Mouse (Mus musculus) neural tube, embryonic 15.5 days (tissue): ENCODE measurements around the gene Acvrl1. TPM values are rescaled to one million over a fixed set of nuclear protein-coding genes. Genes with fewer than 3 reads are reported as not detected.
"Not testable (repeated sequence)": the region's sequence is repeated elsewhere in the genome, so short reads cannot be mapped to it uniquely, and the experiment has no call there.

Source experiments
- ATAC-seq: fragments of 200-750 bp; cut with Nextera tagmentation; 2 replicates; pipeline ENCODE4 v1.8.0; 2017; ENCODE audit warnings: mild to moderate bottlenecking, moderate TSS enrichment, moderate library complexity; ENCODE audit not compliant: low FRiP score
- H3K27ac ChIP-seq: fragments of 300-500 bp; sonication (generic); replicated peaks from 2 replicates; pipeline ENCODE4 v1.5.1; 2015; ENCODE audit warnings: mild to moderate bottlenecking, inconsistent platforms
- H3K27me3 ChIP-seq: fragments of 300-500 bp; sonication (generic); replicated peaks from 2 replicates; pipeline ENCODE4 v1.6.1; 2015; ENCODE audit warnings: inconsistent platforms
- H3K36me3 ChIP-seq: fragments of 300-500 bp; sonication (generic); 2 replicates; pipeline ENCODE4 v1.6.1; 2015; ENCODE audit warnings: inconsistent platforms
- H3K4me1 ChIP-seq: fragments of 300-500 bp; sonication (generic); 2 replicates; pipeline ENCODE4 v1.6.1; 2015; ENCODE audit warnings: inconsistent platforms
- H3K4me2 ChIP-seq: fragments of 300-500 bp; sonication (generic); 2 replicates; pipeline ENCODE4 v1.6.1; 2015; ENCODE audit warnings: inconsistent platforms, mild to moderate bottlenecking, moderate library complexity
- H3K4me3 ChIP-seq: fragments of 300-500 bp; sonication (generic); replicated peaks from 2 replicates; pipeline ENCODE4 v1.5.1; 2015; ENCODE audit warnings: mild to moderate bottlenecking, inconsistent platforms
- H3K9ac ChIP-seq: fragments of 300-500 bp; sonication (generic); replicated peaks from 2 replicates; pipeline ENCODE4 v1.6.1; 2015; ENCODE audit warnings: mild to moderate bottlenecking, inconsistent platforms
- H3K9me3 ChIP-seq: fragments of 300-500 bp; sonication (generic); replicated peaks from 2 replicates; pipeline ENCODE4 v1.6.1; 2016; ENCODE audit warnings: inconsistent platforms
- WGBS: fragments of 180-500 bp; shearing (Covaris S2); methylation state at CpG from one replicate; pipeline ENCODE4 v1.1.7; 2015; ENCODE audit warnings: mixed read lengths; 5-methylcytosine and 5-hydroxymethylcytosine counted together
- polyA plus RNA-seq: library from polyadenylated mRNA; unstranded; fragments of >200 nt; fragmentation: Nextera tagmentation; extraction: Ambion mirVana; gene quantifications from 2 replicates; pipeline ENCODE4 v1.2.1, GENCODE M21; 2015

The Acvrl1 gene
- polyA plus RNA-seq, 1 experiment from 2014 or later = 9.5 TPM

- WGBS = 88% methylated on average over 2 of the region's 2 CpGs
- H3K27me3 ChIP-seq, H3K36me3 ChIP-seq, H3K27ac ChIP-seq, H3K4me2 ChIP-seq, H3K4me3 ChIP-seq, H3K9ac ChIP-seq, H3K4me1 ChIP-seq, ATAC-seq, H3K9me3 ChIP-seq: not testable (repeated sequence)
Measured at GRCm38 (mm10) chr15:101113778-101114177, 14.5 kb upstream of the Acvrl1 start.

- Histone ChIP-seq H3K9ac (no peak within 1 kb of the TSS), H3K27me3 (no peaks in the 10 kb centered on the region), H3K4me3 (no peak within 1 kb of the TSS), H3K4me2 (no peak within 1 kb of the TSS), H3K9me3 (no peaks in the 10 kb centered on the region), H3K4me1 (no peaks in the 10 kb centered on the region), H3K27ac (no peak within 1 kb of the TSS), H3K36me3 (no peaks in the 10 kb centered on the region)
- 74% methylated on average over 5 of the region's 5 CpGs for WGBS
- ATAC-seq = no peak
Measured at GRCm38 (mm10) chr15:101115511-101116110, 12.7 kb upstream of the Acvrl1 start, which contains the start of gene Ankrd33. TSS of gene Ankrd33 (plus strand) at chr15:101115755.

DNA sequence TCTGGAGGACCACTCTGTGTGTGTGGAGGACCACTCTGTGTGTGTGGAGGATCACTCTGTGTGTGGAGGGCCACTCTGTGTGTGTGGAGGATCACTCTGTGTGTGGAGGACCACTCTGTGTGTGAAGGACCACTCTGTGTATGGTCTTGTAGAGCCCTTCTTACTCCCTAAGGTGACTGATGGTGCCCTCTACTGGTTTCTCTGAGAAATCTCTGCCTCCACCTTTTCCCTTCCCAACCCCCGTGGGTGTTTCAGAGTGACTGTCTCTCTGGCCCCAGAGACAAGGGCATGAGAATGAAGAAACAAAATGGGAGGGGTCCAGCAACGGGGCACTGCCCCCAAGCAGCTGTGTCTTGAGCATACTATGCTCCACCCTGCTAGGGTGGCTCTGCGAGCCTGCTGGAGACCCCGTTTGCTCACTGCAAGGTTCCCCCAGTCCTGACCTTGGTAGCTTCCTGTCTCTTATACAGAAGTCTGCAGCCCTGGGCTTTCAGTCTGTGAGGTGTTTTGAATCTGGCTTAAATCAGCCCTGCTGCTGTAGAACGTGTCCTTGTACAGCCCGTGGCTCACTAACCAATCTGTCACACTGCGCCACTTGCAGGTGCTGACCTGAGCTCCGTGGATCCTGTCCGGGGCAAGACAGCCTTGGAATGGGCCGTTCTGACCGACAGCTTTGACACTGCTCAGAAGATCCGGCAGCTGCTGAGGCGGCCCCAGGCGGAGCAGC lies 9.8 kb upstream of the Acvrl1 start:
- Histone ChIP-seq H3K4me1 (no peaks in the 10 kb centered on the region), H3K36me3 (no peaks in the 10 kb centered on the region), H3K9ac (no peak overlapping the region), H3K4me2 (no peak overlapping the region), H3K27me3 (no peaks in the 10 kb centered on the region), H3K27ac (no peak overlapping the region), H3K9me3 (no peaks in the 10 kb centered on the region), H3K4me3 (no peak overlapping the region)
- WGBS = 66% methylated on average over 14 of the region's 14 CpGs
- ATAC-seq = no peak

DNA sequence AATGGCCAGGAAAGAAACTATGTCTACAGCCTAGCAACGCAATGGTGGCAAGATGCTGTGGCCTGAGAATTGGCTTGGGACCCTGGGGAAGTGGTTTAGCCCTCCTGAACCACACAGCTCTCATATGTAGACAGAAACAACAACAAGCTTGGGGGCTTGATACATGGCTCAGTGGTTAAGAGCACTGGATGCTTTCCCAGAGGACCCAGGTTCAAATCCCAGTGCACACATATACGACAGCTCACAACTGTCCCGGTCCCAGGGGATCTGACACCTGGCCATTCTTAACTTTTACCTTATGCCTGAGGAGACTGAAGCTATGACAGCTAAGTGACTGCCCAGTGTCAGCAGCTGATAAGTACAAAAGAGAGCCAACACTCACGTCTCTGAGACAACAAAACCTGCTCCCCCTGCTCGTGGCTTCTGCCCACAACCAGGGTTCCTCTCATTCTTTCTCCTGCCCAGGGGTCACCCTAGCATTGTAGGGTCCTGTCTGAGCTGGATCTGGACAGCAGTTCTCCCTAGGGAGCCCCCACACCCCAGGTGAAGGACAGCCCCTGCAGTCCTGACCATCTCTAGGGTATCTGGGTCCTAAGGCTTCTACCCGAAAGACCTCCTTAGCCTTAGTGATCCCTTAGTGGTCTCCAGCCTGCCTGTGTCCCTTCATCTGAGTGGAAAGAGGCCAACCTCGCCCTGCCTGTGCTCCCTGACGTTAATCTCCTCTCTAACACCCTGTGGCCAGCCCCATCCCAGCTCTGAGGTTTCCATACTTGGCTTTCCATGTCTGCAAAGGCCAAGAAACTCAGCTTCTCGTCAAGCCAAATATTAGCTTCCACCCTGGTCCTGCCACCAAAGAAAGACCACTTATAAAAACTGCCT lies 6.7 kb upstream of the Acvrl1 start:
- no peak for ATAC-seq
- 0 out of 2 replicates have a peak, but pooled peaks cover 4% of the 10 kb centered on the region for H3K27me3 ChIP-seq

DNA sequence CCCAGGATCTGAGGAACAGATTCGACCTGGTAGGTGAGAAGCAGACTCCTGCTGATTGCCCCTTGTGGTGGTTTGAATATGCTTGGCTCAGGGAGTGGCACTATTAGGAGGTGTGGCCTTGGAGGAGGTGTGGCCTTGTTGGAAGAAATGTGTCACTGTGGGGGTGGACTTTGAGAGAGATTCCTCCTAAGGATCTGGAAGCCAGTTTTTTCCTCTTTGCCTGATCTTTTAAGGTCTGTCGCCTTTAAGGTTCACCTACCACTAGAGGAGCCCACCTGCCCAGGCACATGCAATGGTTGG lies 6.1 kb upstream of the Acvrl1 start:
- 43% methylated on average over 2 of the region's 2 CpGs for WGBS

More for the DNA sequence above, 6.7 kb upstream of the Acvrl1 start:
- H3K27ac ChIP-seq = no peak overlapping the region
- H3K4me2 ChIP-seq = no peak overlapping the region
- no peaks in the 10 kb centered on the region for H3K4me1 ChIP-seq
- no peaks in the 10 kb centered on the region for H3K9me3 ChIP-seq
- no peak overlapping the region for H3K9ac ChIP-seq
- no peak overlapping the region for H3K4me3 ChIP-seq
- H3K36me3 ChIP-seq = no peaks in the 10 kb centered on the region
- 79% methylated on average over 9 of the region's 9 CpGs for WGBS

DNA sequence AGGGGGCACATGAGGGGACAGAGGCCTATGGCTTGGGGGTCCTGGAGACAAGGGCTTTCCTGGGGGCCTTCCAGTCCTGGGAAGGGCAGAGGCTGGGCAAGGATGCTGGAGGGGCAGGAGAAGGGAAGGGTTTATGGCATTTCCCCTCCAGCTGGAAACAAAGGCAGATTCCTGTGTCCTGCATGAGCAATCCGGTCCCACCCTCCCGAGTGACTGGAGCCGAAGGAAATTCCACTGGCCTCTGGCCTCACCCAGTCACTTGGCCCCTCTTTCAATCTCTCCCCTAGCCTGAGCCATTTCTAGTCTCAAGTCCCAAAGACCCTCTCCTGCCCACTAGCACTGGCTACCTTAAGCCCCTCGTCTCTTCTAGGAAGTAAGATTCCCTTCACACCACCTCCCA lies 5.1 kb upstream of the Acvrl1 start:
- no peak overlapping the region for H3K9ac ChIP-seq
- H3K27ac ChIP-seq = no peak overlapping the region
- peaks cover 1% of the 10 kb centered on the region; the same call in 1 of the 2 replicates for H3K4me1 ChIP-seq
- no peaks in the 10 kb centered on the region for H3K36me3 ChIP-seq
- no peak overlapping the region for H3K4me2 ChIP-seq
- peaks cover 18% of the 10 kb centered on the region for H3K27me3 ChIP-seq
- no peak for ATAC-seq
- no peak overlapping the region for H3K4me3 ChIP-seq
- 41% methylated on average over 4 of the region's 4 CpGs for WGBS
- no peaks in the 10 kb centered on the region for H3K9me3 ChIP-seq

More for the DNA sequence above, 6.1 kb upstream of the Acvrl1 start:
- ATAC-seq = no peak
- H3K27ac ChIP-seq = no peak overlapping the region
- no peaks in the 10 kb centered on the region for H3K4me1 ChIP-seq
- H3K9me3 ChIP-seq = no peaks in the 10 kb centered on the region
- H3K36me3 ChIP-seq = no peaks in the 10 kb centered on the region
- H3K4me3 ChIP-seq = no peak overlapping the region
- no peak overlapping the region for H3K9ac ChIP-seq
- peaks cover 9% of the 10 kb centered on the region; the same call in 1 of the 2 replicates for H3K27me3 ChIP-seq
- no peak overlapping the region for H3K4me2 ChIP-seq

GRCm38 (mm10) chr15:101125561-101125960 lies 2.8 kb upstream of the Acvrl1 start:
- Histone ChIP-seq H3K36me3 (no peaks in the 10 kb centered on the region), H3K4me1 (peaks cover 12% of the 10 kb centered on the region), H3K9me3 (no peaks in the 10 kb centered on the region), H3K4me3 (no peak overlapping the region), H3K27me3 (peaks cover 40% of the 10 kb centered on the region), H3K4me2 (no peak overlapping the region), H3K9ac (no peak overlapping the region), H3K27ac (no peak overlapping the region)
- WGBS = 93% methylated on average over 6 of the region's 6 CpGs
- ATAC-seq = no peak

DNA sequence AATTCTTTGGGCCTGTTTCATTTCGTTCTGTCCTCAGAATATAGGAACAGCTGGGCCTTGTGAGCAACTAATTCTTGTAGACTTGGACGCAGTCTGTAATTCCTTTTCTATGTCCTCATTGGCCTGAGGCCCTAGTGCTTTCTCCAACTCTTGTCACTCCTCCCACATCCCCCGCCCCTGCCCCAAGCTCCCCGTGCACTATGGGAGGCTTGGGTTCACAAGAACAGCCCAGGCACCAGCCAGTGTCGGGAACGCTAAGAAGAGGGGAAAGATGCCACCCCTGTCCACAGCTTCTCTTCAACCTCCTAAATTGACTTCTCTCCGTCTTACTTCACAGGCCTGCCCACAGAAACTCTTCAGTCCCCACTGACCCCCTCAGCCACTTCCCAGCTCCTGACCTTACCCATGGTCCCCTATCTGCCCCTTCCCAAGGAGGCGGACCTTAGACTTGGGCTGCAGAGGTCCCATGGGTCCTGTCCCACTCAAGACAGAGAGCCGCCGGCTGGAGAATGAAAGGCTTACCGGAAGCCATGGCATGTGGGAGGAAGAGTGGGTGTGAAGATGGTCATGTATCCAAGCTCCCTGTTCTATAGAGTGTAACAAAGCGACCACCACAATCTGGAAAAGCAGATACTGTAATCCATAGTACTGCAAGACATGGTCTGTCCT lies 1.3 kb upstream of the Acvrl1 start:
- H3K4me1 ChIP-seq = peaks cover 19% of the 10 kb centered on the region
- no peaks in the 10 kb centered on the region for H3K36me3 ChIP-seq
- H3K27ac ChIP-seq = no peak overlapping the region
- 83% methylated on average over 12 of the region's 12 CpGs for WGBS
- peaks cover 49% of the 10 kb centered on the region for H3K27me3 ChIP-seq
- H3K9me3 ChIP-seq = no peaks in the 10 kb centered on the region
- no peak overlapping the region for H3K4me3 ChIP-seq
- H3K4me2 ChIP-seq = no peak overlapping the region
- H3K9ac ChIP-seq = no peak overlapping the region
- ATAC-seq = no peak

DNA sequence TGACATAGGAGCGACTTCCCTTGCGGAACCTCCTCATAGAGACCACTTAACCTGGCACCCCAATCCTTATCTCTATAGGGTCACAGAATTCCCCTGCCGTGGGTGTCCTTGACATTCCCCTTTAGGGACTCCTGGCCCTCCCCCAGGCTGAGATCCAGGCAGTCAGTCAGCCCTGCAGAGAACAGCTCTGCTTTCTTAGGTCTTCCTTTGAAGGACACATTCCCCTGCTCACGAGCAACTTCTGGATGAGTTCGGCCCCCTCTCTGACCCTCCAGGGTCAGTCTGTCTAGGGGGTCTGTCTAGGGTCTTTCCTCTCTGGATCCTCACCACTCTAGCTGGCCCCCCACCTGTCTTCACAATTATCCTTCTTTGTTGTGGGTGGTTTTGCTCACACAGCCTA lies 1.1 kb downstream of the Acvrl1 start:
- Histone ChIP-seq H3K4me1 (peaks cover 24% of the 10 kb centered on the region), H3K4me3 (peak overlapping the region; percentile 28), H3K27me3 (peaks cover 49% of the 10 kb centered on the region), H3K27ac (no peak overlapping the region), H3K9me3 (no peaks in the 10 kb centered on the region), H3K36me3 (no peaks in the 10 kb centered on the region), H3K9ac (no peak overlapping the region), H3K4me2 (peak overlapping the region; percentile 50)
- no peak for ATAC-seq
- WGBS = 42% methylated on average over 5 of the region's 5 CpGs

DNA sequence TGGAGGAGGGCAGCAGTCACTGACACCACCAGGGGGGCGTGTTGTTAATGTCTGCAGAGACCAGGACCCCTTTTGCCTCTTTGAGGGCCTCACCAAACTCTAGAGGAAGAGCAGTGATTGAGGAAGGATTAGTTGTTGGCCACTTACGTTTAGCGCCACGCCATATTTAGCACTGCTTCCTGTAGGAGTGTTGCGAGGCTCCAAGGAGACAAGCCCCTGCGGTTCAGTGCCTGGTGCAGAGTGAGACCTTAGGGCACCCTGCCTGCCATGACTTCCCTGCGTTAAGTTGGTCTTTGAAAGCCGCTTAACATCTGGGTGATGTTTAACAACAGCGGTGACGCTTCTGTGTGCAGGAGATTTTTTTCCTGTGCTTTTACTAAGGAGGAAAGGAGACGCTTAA lies 3.2 kb downstream of the Acvrl1 start:
- H3K9ac ChIP-seq = no peak overlapping the region
- WGBS = 37% methylated on average over 11 of the region's 11 CpGs
- H3K9me3 ChIP-seq = no peaks in the 10 kb centered on the region
- peaks cover 26% of the 10 kb centered on the region for H3K4me1 ChIP-seq
- ATAC-seq = no peak
- H3K36me3 ChIP-seq = no peaks in the 10 kb centered on the region
- H3K27me3 ChIP-seq = peaks cover 46% of the 10 kb centered on the region
- H3K4me3 ChIP-seq = no peak overlapping the region
- H3K4me2 ChIP-seq = no peak overlapping the region
- no peak overlapping the region for H3K27ac ChIP-seq

- H3K4me1 ChIP-seq = peaks cover 26% of the 10 kb centered on the region
- no peak overlapping the region for H3K4me3 ChIP-seq
- no peak for ATAC-seq
- no peaks in the 10 kb centered on the region for H3K36me3 ChIP-seq
- no peak overlapping the region for H3K4me2 ChIP-seq
- no peaks in the 10 kb centered on the region for H3K9me3 ChIP-seq
- no peak overlapping the region for H3K27ac ChIP-seq
- no peak overlapping the region for H3K9ac ChIP-seq
- H3K27me3 ChIP-seq = peaks cover 42% of the 10 kb centered on the region
- WGBS = 35% methylated on average over 6 of the region's 6 CpGs
Measured at GRCm38 (mm10) chr15:101132041-101132440, 3.7 kb downstream of the Acvrl1 start.
